In the genomic region with DNA sequence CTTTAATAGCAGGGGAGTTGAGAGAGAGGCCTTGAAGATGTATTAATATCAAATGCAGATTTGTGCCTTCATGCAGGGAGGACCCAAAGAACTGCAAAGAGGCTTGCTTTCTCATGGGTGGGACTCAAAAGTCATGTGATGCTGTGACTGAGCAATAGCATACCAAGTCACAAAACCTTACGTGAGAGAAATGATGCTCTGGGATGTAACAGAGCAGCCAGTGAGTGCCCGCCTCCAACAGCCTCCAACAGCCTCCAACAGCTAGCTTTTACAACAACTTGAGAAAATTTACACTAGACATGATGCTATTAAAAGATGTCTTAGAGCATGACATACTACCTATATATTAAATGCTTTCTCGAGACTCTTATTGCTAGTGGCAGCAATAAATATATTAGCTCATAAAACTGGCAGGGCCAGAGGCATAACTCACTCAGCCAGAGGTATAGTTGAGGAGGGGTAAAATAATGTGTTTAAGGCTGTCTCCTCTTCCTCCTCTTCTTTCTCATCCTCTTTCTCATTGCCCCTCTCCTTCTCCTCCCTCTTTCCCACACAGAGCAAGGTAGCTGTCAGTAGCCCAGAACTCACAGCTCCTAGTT, we compare ENCODE assay signal across 31 mouse cellular contexts. TPM values are rescaled to one million over a fixed set of nuclear protein-coding genes. Genes with fewer than 3 reads are reported as not detected.
DNase-seq lines count a peak whose midpoint lies in the region; ATAC-seq lines count a peak whose summit lies in the region.
"Had no signal": no experiment of that assay in that cellular context is flagged by ENCODE, and none has a peak within 500 bp of the region (broad histone marks: within the 10 kb centered on the region; RNA-seq: fewer than 3 reads in every experiment).

No protein-coding gene starts in this region.

- no peak overlapping the region for H3K4me3 ChIP-seq in forebrain, embryonic 15.5 days
- H3K4me3 ChIP-seq in forebrain, embryonic 10.5 days = no peak overlapping the region
- no peak overlapping the region for H3K4me3 ChIP-seq in hindbrain, embryonic 16.5 days (ENCODE audit: low read length)
- no peak overlapping the region for H3K4me3 ChIP-seq in hindbrain, embryonic 11.5 days (ENCODE audit: low read depth, low read length)
- no peak overlapping the region for H3K4me3 ChIP-seq in neural tube, embryonic 11.5 days (ENCODE audit: low read depth, low read length)
- H3K4me3 ChIP-seq in heart, embryonic 10.5 days = no peak overlapping the region
- H3K4me3 ChIP-seq: gastrocnemius, adult 2 months; heart, embryonic 12.5 days; kidney, embryonic 15.5 days; layer of hippocampus, adult 2 months; left cerebral cortex, adult 2 months; liver, embryonic 12.5 days had no signal

- H3K27me3 ChIP-seq in forebrain, embryonic 15.5 days = no peaks in the 10 kb centered on the region
- no peaks in the 10 kb centered on the region for H3K27me3 ChIP-seq in forebrain, embryonic 10.5 days (ENCODE audit: poor library complexity, severe bottlenecking)
- no peaks in the 10 kb centered on the region for H3K27me3 ChIP-seq in hindbrain, embryonic 16.5 days (replicated peaks; ENCODE audit: control insufficient read depth, insufficient read depth, low read length)
- H3K27me3 ChIP-seq in hindbrain, embryonic 11.5 days (ENCODE audit: control insufficient read depth, insufficient read depth, low read length) = no peaks in the 10 kb centered on the region
- no peaks in the 10 kb centered on the region for H3K27me3 ChIP-seq in neural tube, embryonic 11.5 days (ENCODE audit: control insufficient read depth, insufficient read depth, low read length)
- H3K27me3 ChIP-seq in heart, embryonic 10.5 days (ENCODE audit: insufficient read depth, poor library complexity, severe bottlenecking) = no peaks in the 10 kb centered on the region
- H3K27me3 ChIP-seq: heart, embryonic 12.5 days; kidney, embryonic 15.5 days; liver, embryonic 12.5 days had no signal

- peaks cover 6% of the 10 kb centered on the region for H3K4me1 ChIP-seq in forebrain, embryonic 15.5 days
- no peaks in the 10 kb centered on the region for H3K4me1 ChIP-seq in forebrain, embryonic 10.5 days
- no peaks in the 10 kb centered on the region; the same call in 1 of the 2 replicates for H3K4me1 ChIP-seq in hindbrain, embryonic 16.5 days (ENCODE audit: control insufficient read depth, insufficient read depth, low read depth, low read length)
- no peaks in the 10 kb centered on the region for H3K4me1 ChIP-seq in hindbrain, embryonic 11.5 days (replicated peaks; ENCODE audit: control insufficient read depth, insufficient read depth, low read length)
- H3K4me1 ChIP-seq in neural tube, embryonic 11.5 days (ENCODE audit: control insufficient read depth, insufficient read depth, low read length) = no peaks in the 10 kb centered on the region
- no peaks in the 10 kb centered on the region for H3K4me1 ChIP-seq in heart, embryonic 10.5 days
- H3K4me1 ChIP-seq: heart, embryonic 12.5 days; kidney, embryonic 15.5 days; liver, embryonic 12.5 days had no signal

- H3K36me3 ChIP-seq in forebrain, embryonic 15.5 days = no peaks in the 10 kb centered on the region
- no peaks in the 10 kb centered on the region for H3K36me3 ChIP-seq in forebrain, embryonic 10.5 days (replicated peaks)
- no peaks in the 10 kb centered on the region for H3K36me3 ChIP-seq in hindbrain, embryonic 16.5 days (ENCODE audit: control insufficient read depth, insufficient read depth, low read length)
- H3K36me3 ChIP-seq in hindbrain, embryonic 11.5 days (ENCODE audit: control insufficient read depth, insufficient read depth, low read length) = no peaks in the 10 kb centered on the region
- H3K36me3 ChIP-seq in neural tube, embryonic 11.5 days (ENCODE audit: control insufficient read depth, insufficient read depth, low read length) = no peaks in the 10 kb centered on the region
- no peaks in the 10 kb centered on the region for H3K36me3 ChIP-seq in heart, embryonic 10.5 days
- H3K36me3 ChIP-seq: G1E; heart, embryonic 12.5 days; kidney, embryonic 15.5 days; liver, embryonic 12.5 days had no signal

- no peak for DNase-seq in forebrain, embryonic 10.5 days (ENCODE audit: extremely low spot score, low spot score)
- DNase-seq in hindbrain, embryonic 11.5 days (ENCODE audit: low spot score) = no peak
- no peak for DNase-seq in neural tube, embryonic 11.5 days (ENCODE audit: low spot score)
- no peak for DNase-seq in neural tube, embryonic 10.5 days (ENCODE audit: extremely low spot score, low spot score)
- DNase-seq in heart, embryonic 10.5 days (ENCODE audit: low spot score) = no peak
- DNase-seq: adrenal gland, adult 8-10 months; cerebellum, adult 8-10 months; cerebellum, postnatal 25 days; gastrocnemius, adult 2 months; gastrocnemius, postnatal 36 days; heart, adult 18-20 months; heart, postnatal 4 days; kidney, adult 18-20 months; kidney, postnatal 36 days; liver, postnatal 0 days; lung, postnatal 36 days; right cerebral cortex, postnatal 25 days; spleen, adult 18-20 months; thymus, adult 18-20 months; thymus, postnatal 25 days had no signal

- H3K9me3 ChIP-seq in forebrain, embryonic 15.5 days = no peaks in the 10 kb centered on the region
- no peaks in the 10 kb centered on the region for H3K9me3 ChIP-seq in forebrain, embryonic 10.5 days
- H3K9me3 ChIP-seq in hindbrain, embryonic 16.5 days (ENCODE audit: control insufficient read depth, low read length) = no peaks in the 10 kb centered on the region
- H3K9me3 ChIP-seq in hindbrain, embryonic 11.5 days (ENCODE audit: control insufficient read depth, low read length) = no peaks in the 10 kb centered on the region
- H3K9me3 ChIP-seq in neural tube, embryonic 11.5 days (ENCODE audit: control insufficient read depth, low read length) = no peaks in the 10 kb centered on the region
- no peaks in the 10 kb centered on the region for H3K9me3 ChIP-seq in heart, embryonic 10.5 days
- H3K9me3 ChIP-seq: G1E; heart, embryonic 12.5 days; kidney, embryonic 15.5 days; liver, embryonic 12.5 days had no signal

- no peak overlapping the region for H3K27ac ChIP-seq in forebrain, embryonic 15.5 days (replicated peaks)
- no peak overlapping the region for H3K27ac ChIP-seq in forebrain, embryonic 10.5 days
- no peak overlapping the region for H3K27ac ChIP-seq in hindbrain, embryonic 16.5 days (ENCODE audit: low read depth, low read length)
- no peak overlapping the region for H3K27ac ChIP-seq in hindbrain, embryonic 11.5 days (ENCODE audit: low read depth, low read length)
- H3K27ac ChIP-seq in neural tube, embryonic 11.5 days (ENCODE audit: low read depth, low read length) = 0 out of 2 replicates have a peak overlapping the region, but pooled peaks have one; percentile 4
- no peak overlapping the region for H3K27ac ChIP-seq in heart, embryonic 10.5 days
- H3K27ac ChIP-seq: gastrocnemius, adult 2 months; kidney, embryonic 15.5 days; layer of hippocampus, adult 2 months; left cerebral cortex, adult 2 months; liver, embryonic 12.5 days; stomach, postnatal 0 days had no signal

- ATAC-seq in forebrain, embryonic 15.5 days (replicated peaks) = 0 out of 2 replicates have a peak, but pooled peaks have one; percentile 38
- ATAC-seq in hindbrain, embryonic 16.5 days = peak; percentile 59; the same call in 1 of the 2 replicates
- ATAC-seq in hindbrain, embryonic 11.5 days (ENCODE audit: low FRiP score) = no peak
- no peak for ATAC-seq in neural tube, embryonic 11.5 days (ENCODE audit: insufficient read depth, low FRiP score, low TSS enrichment)
- ATAC-seq: liver, embryonic 12.5 days; liver, postnatal 0 days had no signal

- no peak overlapping the region for H3K9ac ChIP-seq in forebrain, embryonic 15.5 days (replicated peaks)
- no peak overlapping the region for H3K9ac ChIP-seq in hindbrain, embryonic 16.5 days (ENCODE audit: low read depth, low read length)
- H3K9ac ChIP-seq in hindbrain, embryonic 11.5 days (ENCODE audit: low read depth, low read length) = no peak overlapping the region
- H3K9ac ChIP-seq in neural tube, embryonic 11.5 days (ENCODE audit: low read length) = no peak overlapping the region
- H3K9ac ChIP-seq: heart, embryonic 12.5 days; kidney, embryonic 15.5 days; liver, embryonic 12.5 days; liver, postnatal 0 days had no signal

- WGBS in forebrain, embryonic 15.5 days = 80% methylated on average over 3 of the region's 3 CpGs
- WGBS in forebrain, embryonic 10.5 days = 90% methylated on average over 3 of the region's 3 CpGs
- WGBS in hindbrain, embryonic 16.5 days = 61% methylated on average over 3 of the region's 3 CpGs
- 85% methylated on average over 3 of the region's 3 CpGs for WGBS in hindbrain, embryonic 11.5 days
- 68% methylated on average over 3 of the region's 3 CpGs for WGBS in neural tube, embryonic 11.5 days
- WGBS in heart, embryonic 10.5 days = 74% methylated on average over 3 of the region's 3 CpGs

- H3K4me2 ChIP-seq in forebrain, embryonic 15.5 days (replicated peaks) = no peak overlapping the region
- no peak overlapping the region for H3K4me2 ChIP-seq in hindbrain, embryonic 16.5 days (ENCODE audit: low read length)
- no peak overlapping the region for H3K4me2 ChIP-seq in hindbrain, embryonic 11.5 days (replicated peaks; ENCODE audit: low read depth, low read length)
- H3K4me2 ChIP-seq in neural tube, embryonic 11.5 days (ENCODE audit: low read depth) = no peak overlapping the region
- H3K4me2 ChIP-seq: heart, embryonic 12.5 days; kidney, embryonic 15.5 days; liver, embryonic 12.5 days; midbrain, embryonic 11.5 days had no signal

RNA-seq across cellular contexts. Expression of gene Spata7, which starts 12.9 kb away (rescaled TPM):
- polyA plus RNA-seq in forebrain, embryonic 15.5 days (2015; fragmentation: Nextera tagmentation; extraction: Ambion mirVana) = 27.7 and 29.5 TPM in 2 replicates
- polyA plus RNA-seq in forebrain, embryonic 10.5 days (2016; fragmentation: Nextera tagmentation; extraction: Ambion mirVana) = 22.4 and 23.6 TPM in 2 replicates
- 30.9 and 35.9 TPM in 2 replicates for polyA plus RNA-seq in hindbrain, embryonic 16.5 days (2015; fragmentation: Nextera tagmentation; extraction: Ambion mirVana)
- 22.5 and 27.8 TPM in 2 replicates for polyA plus RNA-seq in hindbrain, embryonic 11.5 days (2014; fragmentation: Nextera tagmentation; extraction: Ambion mirVana)
- polyA plus RNA-seq in neural tube, embryonic 11.5 days (2014; fragmentation: Nextera tagmentation; extraction: Ambion mirVana) = 19.5 and 24.1 TPM in 2 replicates
- 12.2 and 14.2 TPM in 2 replicates for polyA plus RNA-seq in heart, embryonic 10.5 days (2016; fragmentation: Nextera tagmentation; extraction: Ambion mirVana)

RNA-seq across cellular contexts. Expression of gene Kcnk10, which starts 36.9 kb away (rescaled TPM):
- polyA plus RNA-seq in forebrain, embryonic 15.5 days (2015; fragmentation: Nextera tagmentation; extraction: Ambion mirVana) = 51.7 and 52.1 TPM in 2 replicates
- polyA plus RNA-seq in forebrain, embryonic 10.5 days (2016; fragmentation: Nextera tagmentation; extraction: Ambion mirVana) = 15.8 and 18.6 TPM in 2 replicates
- polyA plus RNA-seq in hindbrain, embryonic 16.5 days (2015; fragmentation: Nextera tagmentation; extraction: Ambion mirVana) = 33.9 and 35.0 TPM in 2 replicates
- polyA plus RNA-seq in hindbrain, embryonic 11.5 days (2014; fragmentation: Nextera tagmentation; extraction: Ambion mirVana) = 36.5 and 40.3 TPM in 2 replicates
- 21.3 and 22.8 TPM in 2 replicates for polyA plus RNA-seq in neural tube, embryonic 11.5 days (2014; fragmentation: Nextera tagmentation; extraction: Ambion mirVana)
- polyA plus RNA-seq in heart, embryonic 10.5 days (2016; fragmentation: Nextera tagmentation; extraction: Ambion mirVana) = 0.28 and 0.62 TPM in 2 replicates
- polyA plus RNA-seq: G1E; heart, postnatal 0 days; liver, embryonic 12.5 days had no signal

Comparison
In these comparisons a context has a peak if more than half of its experiments do, and no peak if none do; other contexts are left out.
1. ATAC-seq: peak in forebrain, embryonic 15.5 days (single experiment) and hindbrain, embryonic 16.5 days (single experiment); none in hindbrain, embryonic 11.5 days (single experiment) and neural tube, embryonic 11.5 days (single experiment).
2. RNA of gene Kcnk10, which starts 36.9 kb away (polyA plus RNA-seq): 51.7 to 52.1 TPM in forebrain, embryonic 15.5 days, 36.5 to 40.3 TPM in hindbrain, embryonic 11.5 days, 33.9 to 35.0 TPM in hindbrain, embryonic 16.5 days, 21.3 to 22.8 TPM in neural tube, embryonic 11.5 days and 15.8 to 18.6 TPM in forebrain, embryonic 10.5 days; 0.28 to 0.62 TPM in heart, embryonic 10.5 days; every median in the first group is over 10 times any median in the second.